Mouse (Mus musculus) spleen, adult 2 months (tissue): Measurements from ENCODE around the gene Ipmk. TPM values are rescaled to one million over a fixed set of nuclear protein-coding genes. Genes with fewer than 3 reads are reported as not detected.

ENCODE experiments used
- DNase-seq, 2 experiments: peaks; one replicate each; pipeline versions ENCODE4 v3.0.0 to v3.0.0-alpha.2; 2012 to 2021; ENCODE audit warnings: low spot score in 2 of 2, low read depth in 1 of 2
- H3K27ac ChIP-seq: fragments of 200-500 bp; 2 replicates; pipeline ENCODE4 v1.5.1; 2012; ENCODE audit warnings: low read length, inconsistent platforms; ENCODE audit not compliant: insufficient read depth
- H3K27me3 ChIP-seq: fragments of 200-500 bp; 2 replicates; pipeline ENCODE4 v1.6.1; 2012; ENCODE audit warnings: mild to moderate bottlenecking, moderate library complexity, low read length, inconsistent platforms; ENCODE audit not compliant: control insufficient read depth, insufficient read depth
- H3K36me3 ChIP-seq: fragments of 200-500 bp; 2 replicates; pipeline ENCODE4 v1.6.1; 2012; ENCODE audit warnings: mild to moderate bottlenecking, low read length, inconsistent platforms; ENCODE audit not compliant: control insufficient read depth, insufficient read depth
- H3K4me1 ChIP-seq: fragments of 200-500 bp; 2 replicates; pipeline ENCODE4 v1.6.1; 2011; ENCODE audit warnings: inconsistent platforms; ENCODE audit not compliant: control insufficient read depth, insufficient read depth, insufficient read length
- H3K4me3 ChIP-seq: fragments of 200-500 bp; 2 replicates; pipeline ENCODE4 v1.5.1; 2011; ENCODE audit warnings: mild to moderate bottlenecking, inconsistent platforms; ENCODE audit not compliant: insufficient read depth, insufficient read length; ENCODE audit errors: extremely low read depth
- CTCF ChIP-seq: fragments of 200-500 bp; IDR thresholded peaks from 2 replicates; pipeline ENCODE4 v1.5.1; 2011; ENCODE audit warnings: mild to moderate bottlenecking, inconsistent platforms; ENCODE audit not compliant: insufficient read depth, insufficient read length, insufficient replicate concordance; ENCODE audit errors: extremely low read depth
- POLR2A ChIP-seq: fragments of 200-500 bp; IDR thresholded peaks from 2 replicates; pipeline ENCODE4 v1.6.1; 2011; ENCODE audit warnings: low read depth, low read length, inconsistent platforms
- WGBS: fragments of 180-500 bp; shearing (Covaris S2); methylation state at CpG from one replicate; pipeline ENCODE4 v1.1.7; 2018; 5-methylcytosine and 5-hydroxymethylcytosine counted together
- polyA plus RNA-seq: library from polyadenylated mRNA; depleted of rRNA; stranded (reverse); fragments of >200 nt; gene quantifications from 2 replicates; pipeline ENCODE4 v1.2.3, GENCODE M21; 2012

The Ipmk gene
- polyA plus RNA-seq, 1 experiment: 4.5 TPM

DNA sequence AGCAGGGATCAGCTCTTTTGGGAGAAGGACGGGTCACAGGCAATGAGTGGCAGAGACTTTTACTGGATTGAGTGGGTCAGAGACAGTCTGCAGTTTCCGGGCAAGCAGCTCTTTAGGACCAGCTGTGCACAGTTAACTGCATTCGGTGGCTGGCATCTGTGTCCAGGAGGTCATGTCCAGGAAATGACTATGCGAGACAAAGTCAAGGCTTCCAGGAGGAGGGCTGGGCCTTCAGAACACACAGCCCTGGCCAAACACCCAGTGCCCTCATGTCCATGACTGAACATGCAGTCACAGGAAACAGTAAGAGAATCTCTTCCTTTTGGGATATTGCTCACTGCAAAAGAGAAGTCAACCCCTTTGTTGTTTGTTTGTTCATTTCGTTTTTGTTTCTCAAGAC is 62.4 kb downstream of the Ipmk start:
- Histone ChIP-seq H3K4me1 (no peaks in the 10 kb centered on the region), H3K27ac (no peak overlapping the region), H3K4me3 (no peak overlapping the region), H3K36me3 (no peaks in the 10 kb centered on the region), H3K27me3 (no peaks in the 10 kb centered on the region)
- DNase-seq: no peak
- 47% methylated on average over 5 of the region's 5 CpGs for WGBS
- no peak for TF ChIP-seq POLR2A
- TF ChIP-seq CTCF: no peak

DNA sequence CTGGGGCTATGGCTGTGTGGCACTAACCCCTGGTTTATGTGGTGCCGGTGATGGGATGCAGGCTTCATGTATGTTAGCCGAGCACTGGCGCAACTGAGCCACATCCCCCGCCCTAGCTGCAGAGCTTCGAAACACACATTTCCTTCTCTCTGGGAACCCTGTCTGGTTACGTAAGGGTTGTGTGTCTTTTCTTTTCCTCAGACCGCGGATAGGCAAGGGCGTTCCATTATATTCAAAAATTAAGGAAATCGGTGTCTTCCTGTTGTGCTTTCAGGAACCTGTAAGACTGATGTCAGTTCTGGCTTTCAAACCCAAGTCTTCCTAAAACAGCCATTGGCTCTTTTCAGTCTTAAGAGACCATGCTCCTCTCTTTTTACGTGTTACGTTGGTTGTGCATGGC is 65.8 kb downstream of the Ipmk start:
- no peak overlapping the region for H3K4me3 ChIP-seq
- no peak overlapping the region for H3K27ac ChIP-seq
- no peaks in the 10 kb centered on the region for H3K36me3 ChIP-seq
- 54% methylated on average over 12 of the region's 12 CpGs for WGBS
- no peaks in the 10 kb centered on the region for H3K4me1 ChIP-seq
- TF ChIP-seq POLR2A: no peak
- TF ChIP-seq CTCF: no peak
- H3K27me3 ChIP-seq: no peaks in the 10 kb centered on the region
- no peak for DNase-seq

DNA sequence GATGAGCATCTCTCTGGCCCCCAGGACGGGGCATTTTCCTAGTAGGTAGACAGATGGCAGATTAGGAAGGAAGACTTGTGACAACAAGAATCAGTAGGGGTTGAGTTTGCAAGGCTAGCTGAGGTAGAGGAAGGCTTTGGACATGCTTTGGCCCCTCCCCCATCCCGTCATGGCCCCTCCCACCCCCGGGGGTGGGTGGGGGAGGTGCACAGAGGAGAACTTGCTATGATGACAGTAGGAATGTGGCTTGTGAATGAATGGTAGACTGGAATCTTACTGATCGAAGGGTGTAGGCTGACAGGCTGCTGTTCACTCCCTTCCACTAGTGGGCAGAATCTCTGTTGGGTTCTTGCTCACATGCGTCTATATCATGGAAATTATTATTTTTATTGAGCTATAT is 74.0 kb downstream of the Ipmk start:
- Histone ChIP-seq H3K4me1 (no peaks in the 10 kb centered on the region), H3K27me3 (no peaks in the 10 kb centered on the region), H3K27ac (no peak overlapping the region), H3K4me3 (no peak overlapping the region), H3K36me3 (no peaks in the 10 kb centered on the region)
- 58% methylated on average over 5 of the region's 5 CpGs for WGBS
- no peak for DNase-seq
- TF ChIP-seq CTCF: no peak
- no peak for TF ChIP-seq POLR2A

DNA sequence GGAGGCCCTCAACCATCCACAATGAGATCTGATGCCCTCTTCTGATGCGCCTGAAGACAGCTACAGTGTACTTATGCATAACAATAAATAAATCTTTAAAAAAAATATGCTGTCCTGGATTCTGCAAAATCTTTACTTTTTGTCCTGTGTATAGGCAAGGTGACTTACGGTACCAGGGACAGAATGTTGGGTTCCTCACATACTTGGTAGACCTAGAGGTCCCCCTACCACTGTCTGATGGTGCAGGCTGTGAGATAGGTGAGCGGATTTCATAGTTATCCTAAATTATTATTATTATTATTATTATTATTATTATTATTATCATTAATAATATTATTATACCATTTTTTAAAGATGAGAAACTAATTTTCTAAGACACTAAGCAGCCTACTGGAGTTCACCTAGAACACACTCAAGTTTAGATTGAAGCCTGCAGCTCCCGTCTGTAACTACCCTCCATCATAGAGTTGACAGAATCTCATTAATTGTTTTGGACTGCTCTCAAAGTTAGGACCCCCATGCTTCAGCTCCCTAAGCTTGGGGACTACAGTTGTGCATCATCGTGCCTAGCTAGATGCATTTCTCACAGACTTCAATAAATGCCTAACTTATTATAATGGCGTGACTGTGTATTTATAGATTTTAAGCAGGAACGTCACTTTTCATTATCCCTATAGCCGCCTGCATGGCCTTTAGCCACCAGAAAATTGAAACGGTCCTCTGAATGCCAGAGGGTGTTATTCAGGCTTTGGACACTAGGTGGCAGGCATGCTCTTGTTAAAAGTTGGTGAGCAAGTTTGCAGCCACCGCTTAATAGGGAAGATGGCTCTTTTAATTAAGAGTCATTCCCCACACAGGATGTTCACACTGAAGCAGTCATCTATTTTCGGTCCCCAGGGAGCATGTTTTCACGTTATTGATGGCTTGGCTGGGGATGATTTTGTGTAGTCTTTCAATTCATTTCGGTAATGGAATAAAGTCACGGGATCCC is 74.8 kb downstream of the Ipmk start:
- TF ChIP-seq POLR2A (no peak), CTCF (peak; percentile 51; the same call in 1 of the 2 replicates)
- H3K4me3 ChIP-seq: no peak overlapping the region
- H3K36me3 ChIP-seq: no peaks in the 10 kb centered on the region
- no peak overlapping the region for H3K27ac ChIP-seq
- peak; percentile 3 to 29 for DNase-seq
- WGBS: 45% methylated on average over 14 of the region's 14 CpGs
- no peaks in the 10 kb centered on the region for H3K4me1 ChIP-seq
- H3K27me3 ChIP-seq: no peaks in the 10 kb centered on the region

DNA sequence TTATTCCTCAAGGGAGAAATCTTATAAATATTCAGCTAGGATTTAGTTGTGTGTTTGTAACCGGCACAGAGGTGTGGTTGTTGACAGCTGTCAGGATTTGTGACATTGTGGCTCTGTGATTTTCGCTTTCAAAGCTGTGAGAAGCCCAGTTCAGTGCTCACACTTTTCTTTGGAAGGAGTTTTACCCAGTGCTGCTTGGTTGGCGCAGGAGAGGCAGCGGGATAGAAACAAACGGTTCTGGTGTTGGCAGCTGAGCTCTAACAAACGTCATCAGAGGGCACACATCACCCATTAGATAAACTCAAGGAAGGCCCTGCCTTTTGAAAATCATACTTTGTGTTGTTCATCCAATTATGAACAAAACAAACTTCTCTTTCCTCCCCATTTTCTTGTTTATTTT is 79.2 kb downstream of the Ipmk start:
- Histone ChIP-seq H3K4me1 (no peaks in the 10 kb centered on the region), H3K36me3 (no peaks in the 10 kb centered on the region), H3K27ac (no peak overlapping the region), H3K4me3 (no peak overlapping the region), H3K27me3 (no peaks in the 10 kb centered on the region)
- WGBS: 75% methylated on average over 6 of the region's 6 CpGs
- no peak for DNase-seq
- no peak for TF ChIP-seq CTCF
- TF ChIP-seq POLR2A: no peak

DNA sequence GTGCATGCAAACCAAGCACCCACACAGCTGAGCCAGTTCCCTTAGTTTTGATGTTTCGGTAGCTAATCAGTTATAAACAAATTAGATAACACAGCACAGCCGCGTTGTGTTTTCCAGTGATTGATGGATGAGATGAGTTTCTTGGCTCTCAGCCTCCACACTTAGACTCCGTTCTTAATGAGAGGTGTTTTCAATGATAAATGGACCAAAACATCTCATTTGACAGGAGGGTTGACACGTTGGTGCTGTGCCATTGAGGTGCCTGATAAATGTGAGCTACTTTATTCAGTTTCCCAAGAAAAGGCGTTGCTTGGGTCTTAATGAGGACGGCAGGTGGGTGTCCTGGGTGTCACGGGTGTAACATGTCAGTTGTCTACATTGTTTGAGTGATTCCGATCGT is 79.8 kb downstream of the Ipmk start:
- Histone ChIP-seq H3K27me3 (no peaks in the 10 kb centered on the region), H3K4me3 (no peak overlapping the region), H3K36me3 (no peaks in the 10 kb centered on the region), H3K4me1 (no peaks in the 10 kb centered on the region), H3K27ac (no peak overlapping the region)
- 79% methylated on average over 10 of the region's 10 CpGs for WGBS
- TF ChIP-seq POLR2A (no peak), CTCF (no peak)
- DNase-seq: no peak
